Mouse (Mus musculus): ENCODE data around the gene Cbx2.

Gene Cbx2

DNA sequence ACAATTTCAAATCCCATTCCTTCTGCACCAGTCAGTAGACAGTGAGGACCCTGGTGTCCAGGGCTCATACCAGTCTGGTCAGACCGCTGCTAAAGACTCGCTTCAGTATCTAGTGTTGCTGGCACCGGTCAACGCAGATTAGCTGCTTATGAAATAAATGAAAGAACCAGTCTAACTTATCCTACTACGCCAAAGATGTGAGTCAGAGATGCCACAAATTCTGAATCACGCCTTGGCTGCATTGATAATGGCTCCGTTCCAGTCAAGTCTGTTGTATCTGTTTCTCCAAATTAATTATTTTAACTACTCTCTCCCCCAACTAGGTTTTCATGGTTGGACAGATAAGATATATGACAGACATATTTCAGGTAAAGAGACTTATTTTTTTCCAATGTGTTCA is 1.6 kb upstream of the Cbx2 start:
- DNase-seq, result no peak

DNA sequence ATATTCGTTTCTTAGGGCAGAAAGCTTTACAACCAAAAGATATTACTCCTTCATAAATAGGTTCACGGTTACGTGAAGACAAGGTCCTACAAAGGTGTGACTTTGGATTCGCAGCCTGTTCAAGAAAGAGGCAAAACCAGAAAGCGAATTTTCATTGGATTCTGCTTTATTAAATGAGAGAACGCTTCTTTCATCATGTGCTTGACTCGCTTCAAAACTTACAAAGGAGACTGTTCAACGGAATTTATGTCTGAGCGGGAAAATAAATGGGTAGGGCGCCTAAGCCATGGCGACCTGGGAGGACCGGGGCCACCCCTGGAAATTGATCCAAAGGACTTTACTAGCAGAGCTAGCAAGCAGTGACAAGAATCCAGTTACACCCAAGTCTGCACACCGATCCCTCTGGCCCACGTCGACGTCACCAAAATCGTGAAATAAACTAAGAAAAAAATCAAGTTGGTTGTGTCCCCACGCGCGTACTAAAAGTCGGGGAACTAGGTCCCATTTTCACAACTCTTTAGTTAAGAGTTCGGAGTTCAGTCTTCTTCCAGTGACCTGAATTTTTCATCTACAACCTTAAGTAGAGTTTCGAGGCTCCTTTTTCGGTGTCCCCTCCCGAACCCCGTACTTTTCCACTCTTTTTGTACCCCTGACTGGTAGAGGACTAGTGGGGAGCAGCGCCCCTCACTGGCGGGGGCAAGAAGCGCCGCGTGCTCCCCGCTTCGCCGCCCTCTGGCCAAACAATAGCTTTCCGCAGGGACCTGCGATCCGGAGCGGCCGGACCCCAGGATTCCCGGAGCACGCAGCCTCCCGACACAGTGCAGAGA is 481 bp upstream of the Cbx2 start:
- peak in 1 of 2 experiments; percentile 23 for DNase-seq

DNA sequence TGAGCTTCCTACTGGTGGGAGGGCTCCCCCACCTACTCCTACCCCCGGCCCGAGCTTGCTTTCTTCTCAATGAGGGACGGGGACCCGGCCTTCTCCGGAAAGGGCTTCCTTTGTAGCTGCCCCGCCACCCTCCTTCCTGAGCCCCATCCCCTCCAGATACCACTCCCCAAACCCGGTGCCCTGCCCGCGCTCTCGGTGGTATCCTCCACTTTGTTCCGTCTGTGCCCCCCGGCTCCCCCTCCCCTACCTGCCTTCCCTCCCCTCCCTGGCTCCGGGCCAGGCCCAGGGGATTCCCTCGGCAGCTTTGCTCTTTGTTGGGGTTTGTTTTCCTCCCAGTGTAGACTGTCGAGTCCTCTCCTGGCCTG is 836 bp downstream of the Cbx2 start:
- peak in 1 of 2 experiments; percentile 31 for DNase-seq

DNA sequence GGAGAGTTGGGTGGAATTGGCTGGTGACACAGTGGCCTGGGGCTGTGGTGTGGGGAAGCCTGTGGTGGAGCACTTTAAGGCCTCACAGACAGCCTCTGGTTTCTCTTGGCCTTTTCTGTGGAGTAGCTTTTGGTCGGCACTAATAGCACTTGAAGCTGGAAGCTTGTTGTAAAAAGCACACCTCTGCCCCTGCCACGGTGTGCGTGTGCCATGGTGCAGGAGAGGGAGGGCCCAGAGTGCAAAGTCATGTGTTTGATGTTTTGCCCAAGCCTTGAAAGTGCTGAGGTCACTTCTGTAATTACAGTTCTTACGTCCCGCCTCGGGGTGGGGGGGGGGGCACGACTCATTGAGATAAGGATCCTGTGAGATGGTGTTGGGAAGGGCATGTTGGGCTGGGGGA is 1.5 kb downstream of the Cbx2 start:
- peak; percentile 39 to 49 for DNase-seq

DNA sequence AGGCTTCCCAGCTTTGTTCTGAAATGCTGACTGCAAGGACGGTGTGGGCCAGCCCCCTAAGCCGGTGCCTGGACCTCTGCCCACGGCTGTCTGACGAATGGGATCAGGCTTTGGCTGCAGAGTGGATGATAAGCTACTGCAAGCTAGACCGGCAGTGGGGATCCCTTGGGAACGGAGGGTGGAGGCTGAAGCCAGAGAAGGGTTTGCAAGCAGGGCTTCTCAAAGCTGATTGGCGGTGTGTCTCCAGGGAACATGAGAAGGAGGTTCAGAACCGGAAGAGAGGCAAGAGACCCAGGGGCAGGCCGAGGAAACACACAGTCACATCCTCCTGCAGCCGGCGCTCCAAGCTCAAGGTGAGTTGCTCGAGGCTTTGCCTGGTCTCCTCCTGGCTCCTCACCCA is 3.4 kb downstream of the Cbx2 start:
- DNase-seq, result peak; percentile 42 to 45

DNA sequence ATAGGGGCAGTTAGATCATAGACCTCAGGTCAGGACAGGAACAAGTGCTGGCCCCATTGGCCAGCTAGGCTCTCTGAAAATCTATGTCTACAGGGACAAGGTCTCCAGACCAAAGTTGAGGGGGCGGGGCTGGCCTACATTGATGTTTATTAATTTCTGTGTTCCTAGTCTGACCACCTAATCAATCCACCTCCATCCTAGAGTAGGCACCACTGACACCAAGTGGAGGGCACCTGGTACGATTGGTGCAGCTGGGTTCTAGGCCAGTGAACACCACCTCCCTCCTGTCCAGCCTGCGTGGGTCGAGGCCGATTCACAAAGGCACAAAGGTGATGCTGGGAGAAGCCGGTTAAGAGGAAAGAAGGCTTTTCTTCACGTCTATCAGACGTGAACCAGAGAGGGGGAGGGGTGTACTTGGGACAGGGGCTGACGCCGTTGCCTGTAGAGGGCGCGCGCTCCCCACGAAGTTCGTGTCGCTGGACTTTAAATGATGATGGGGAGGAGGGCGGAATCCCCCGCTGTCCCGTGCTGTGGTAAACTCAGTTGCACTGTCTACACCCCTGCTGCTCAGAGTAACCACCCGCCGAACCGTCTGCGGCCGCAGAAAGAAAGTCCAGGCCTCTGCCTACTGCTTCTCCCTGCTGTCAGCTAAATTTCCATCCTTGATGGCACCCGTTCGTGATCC is 11.3 kb downstream of the Cbx2 start:
- peak; percentile 84 to 94 for DNase-seq

DNA sequence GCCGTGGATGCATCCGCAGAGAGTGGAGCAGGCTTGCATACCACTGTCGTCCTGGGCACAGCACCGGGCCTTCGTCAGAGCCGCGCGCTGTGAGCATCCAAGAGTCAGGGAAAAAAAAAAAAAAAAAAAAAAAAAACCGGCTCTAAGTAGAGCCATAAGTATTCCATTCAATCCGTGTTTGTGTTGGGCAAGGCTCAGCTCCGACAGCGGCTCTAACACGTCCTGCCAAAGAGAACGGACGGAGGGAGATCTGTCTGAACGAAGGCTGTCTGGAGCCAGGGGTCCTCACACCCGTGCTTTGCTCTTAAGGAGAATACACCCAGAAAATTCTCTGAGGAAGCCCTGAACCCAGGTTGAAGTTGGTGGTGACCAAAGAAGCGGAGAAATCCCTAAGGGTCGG is 11.9 kb downstream of the Cbx2 start:
- DNase-seq, result no peak

DNA sequence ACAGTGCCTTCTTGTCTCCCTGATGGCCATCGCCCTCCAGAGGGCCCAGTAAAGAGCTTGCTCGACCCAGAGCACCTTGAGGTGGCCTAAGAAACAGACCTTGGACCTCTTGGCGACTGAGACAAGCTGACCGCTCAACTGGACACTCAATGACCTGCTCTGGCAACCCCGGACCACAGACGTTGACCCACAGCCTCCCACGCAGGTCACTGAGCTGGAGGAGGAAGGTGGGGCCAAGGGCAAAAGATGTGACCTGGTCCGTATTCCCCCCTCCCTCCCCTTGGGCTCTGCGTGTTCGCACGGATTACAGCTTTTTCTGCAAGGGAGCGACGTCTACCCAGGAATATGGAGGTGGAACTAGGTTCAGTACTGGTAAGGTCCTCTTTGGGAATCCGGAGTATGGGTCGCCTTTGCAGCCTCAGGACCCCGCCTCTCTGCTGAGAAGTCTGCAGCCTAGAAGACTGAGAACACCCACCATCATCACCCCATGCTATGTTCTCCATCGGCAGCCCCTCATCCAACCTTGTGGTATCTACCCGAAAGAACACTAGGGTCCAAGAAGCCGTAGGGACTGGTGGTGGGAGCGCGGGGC is 12.4 kb downstream of the Cbx2 start:
- DNase-seq, result peak; percentile 56 to 68

DNA sequence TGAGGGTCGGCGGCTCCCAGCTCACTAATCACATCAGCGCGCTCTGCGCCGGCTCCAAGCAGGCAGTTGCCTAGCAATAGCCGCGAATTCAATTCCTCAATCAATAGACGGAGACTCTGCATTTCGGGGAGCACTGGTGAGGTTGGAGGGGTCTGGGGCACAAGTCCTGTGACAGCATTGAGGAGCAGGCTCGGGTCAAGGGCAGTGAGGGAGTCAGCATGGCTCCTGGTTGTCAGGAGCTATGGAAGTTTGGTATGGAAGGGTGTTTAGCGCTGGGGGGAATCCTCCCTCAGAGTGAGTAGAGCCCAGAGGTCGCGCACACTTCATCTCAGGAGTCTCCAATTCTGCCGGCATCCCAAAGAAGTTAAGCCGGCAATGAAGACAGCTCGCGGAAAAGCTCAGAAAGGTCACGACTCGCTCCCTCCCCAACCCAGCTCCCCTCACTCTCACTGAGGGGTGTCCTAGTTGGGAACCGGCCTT is 13.0 kb downstream of the Cbx2 start:
- no peak for DNase-seq

DNA sequence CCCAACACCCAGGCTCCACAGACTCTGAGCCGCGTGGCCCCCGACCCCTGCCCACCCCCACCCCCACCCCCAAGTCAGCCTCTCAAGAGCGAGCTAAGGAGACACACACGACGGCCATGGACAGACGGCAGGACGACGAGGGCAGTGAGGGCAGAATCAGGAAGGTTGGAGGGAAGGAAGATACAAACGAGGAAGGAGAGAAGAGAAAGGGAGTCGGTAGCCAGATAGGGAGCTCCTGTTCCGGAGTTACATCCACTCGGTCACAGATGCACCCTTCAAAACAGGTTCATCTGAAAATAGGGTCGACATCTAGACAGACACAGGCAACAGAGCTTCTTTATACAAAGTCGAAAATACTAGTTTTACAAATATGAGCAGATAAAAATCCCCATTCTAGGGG is 13.7 kb downstream of the Cbx2 start:
- no peak for DNase-seq

DNA sequence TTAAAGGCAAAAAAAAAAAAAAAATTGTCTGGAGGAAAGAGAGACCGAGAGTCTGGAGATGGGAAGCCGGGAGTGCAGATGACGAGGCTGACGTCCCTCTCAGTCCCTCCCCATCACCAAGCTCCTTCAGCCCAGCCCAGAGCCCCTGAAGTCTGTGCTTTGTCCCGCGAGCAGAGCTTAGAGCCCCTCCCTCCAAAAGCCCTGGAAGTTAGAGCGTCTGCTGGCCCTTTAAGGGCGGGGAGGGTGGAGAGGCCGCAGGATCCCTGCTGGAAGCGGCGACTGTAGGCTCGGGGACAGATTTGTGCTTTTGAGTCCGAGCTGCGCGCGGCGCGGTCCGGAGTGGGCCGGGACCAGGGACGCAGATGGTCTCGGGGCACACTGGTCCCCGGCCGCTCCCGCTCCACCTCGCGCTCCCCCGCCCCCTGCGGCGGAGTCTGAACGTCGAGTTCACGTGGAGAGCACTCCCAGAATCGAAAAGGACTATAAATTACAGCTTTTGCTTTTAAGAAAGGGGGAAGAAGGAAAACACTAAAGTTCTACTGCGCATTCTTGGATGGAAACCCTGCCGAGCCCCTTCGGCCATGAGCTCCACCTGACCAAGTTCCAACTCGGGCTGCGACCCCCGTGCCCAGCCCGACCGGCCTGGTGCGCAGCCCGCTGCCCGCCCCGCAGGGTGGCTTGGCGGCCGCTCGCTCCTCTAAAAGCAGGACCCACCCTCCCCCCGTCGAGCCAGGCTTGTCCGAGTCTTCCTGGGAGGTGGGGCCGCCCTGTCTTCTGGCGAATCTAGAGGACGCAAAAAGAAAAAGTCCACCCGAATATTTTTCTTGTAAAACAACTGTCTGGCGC is 14.4 kb downstream of the Cbx2 start:
- DNase-seq, result peak in 1 of 2 experiments; percentile 49

DNA sequence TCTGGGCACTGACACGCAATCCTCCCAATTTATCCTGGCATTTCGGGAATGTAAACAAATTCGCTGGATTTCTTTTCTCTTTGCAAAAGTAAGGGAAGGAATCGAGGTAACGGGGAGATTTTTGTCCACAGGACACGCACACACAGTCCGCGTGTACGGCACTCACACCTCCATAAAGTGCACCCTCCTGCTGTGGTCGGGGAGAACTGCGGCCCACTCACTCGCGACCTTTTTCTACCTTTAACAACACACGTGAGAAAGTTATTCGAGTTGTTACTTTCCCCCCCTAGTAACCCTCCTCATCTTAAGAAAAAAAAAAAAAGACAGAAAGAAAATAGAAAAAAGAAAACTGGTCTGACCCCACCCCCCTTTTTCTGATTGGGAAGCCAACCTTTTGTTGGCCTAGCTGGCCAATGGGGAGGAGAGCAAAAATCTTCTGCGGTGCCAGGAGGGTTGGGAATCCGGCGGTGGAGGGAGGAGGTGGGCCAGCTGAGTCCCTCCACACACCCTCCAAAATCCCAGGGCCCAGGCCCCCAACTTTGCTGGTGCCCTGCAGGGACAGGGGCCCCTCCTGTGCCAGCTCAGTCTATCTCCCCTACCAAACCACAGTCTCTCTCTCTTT is 15.1 kb downstream of the Cbx2 start:
- no peak for DNase-seq

DNA sequence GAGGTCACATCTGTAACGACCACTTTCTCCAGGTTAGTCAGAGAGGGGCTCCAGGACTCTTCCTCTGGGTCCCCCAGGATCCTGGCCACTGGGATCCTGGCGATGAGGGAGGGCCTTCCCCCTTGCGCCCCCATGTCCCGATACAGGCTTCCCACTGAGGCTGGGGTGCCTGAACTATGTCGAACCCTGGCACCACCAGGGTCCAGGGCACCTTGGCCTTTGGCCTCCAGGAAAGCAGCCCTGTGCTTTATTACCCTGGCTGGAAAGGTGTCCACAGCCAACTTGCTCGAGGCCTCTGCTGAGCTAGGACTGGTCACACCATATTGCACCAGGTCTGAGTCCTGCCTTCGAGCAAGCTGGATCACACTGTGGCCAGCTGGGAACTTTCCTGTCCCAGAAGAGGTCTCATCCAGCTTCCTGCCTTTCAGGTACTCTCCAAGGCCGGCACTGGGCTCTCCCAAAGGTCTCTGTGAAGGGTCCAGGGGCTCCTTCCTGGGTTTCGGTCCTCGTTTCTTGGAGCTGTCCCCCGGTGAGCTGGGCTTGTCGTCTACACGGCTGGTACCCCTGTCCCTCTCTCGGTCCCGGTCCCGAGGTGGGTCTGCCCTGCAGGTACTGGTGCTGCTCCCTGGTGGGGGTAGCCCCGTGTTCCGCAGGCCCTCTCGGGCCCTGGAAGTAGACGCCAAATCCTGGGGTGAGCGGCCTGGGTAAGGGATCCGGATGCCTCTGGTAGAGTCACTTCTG is 16.2 kb downstream of the Cbx2 start:
- no peak for DNase-seq

DNA sequence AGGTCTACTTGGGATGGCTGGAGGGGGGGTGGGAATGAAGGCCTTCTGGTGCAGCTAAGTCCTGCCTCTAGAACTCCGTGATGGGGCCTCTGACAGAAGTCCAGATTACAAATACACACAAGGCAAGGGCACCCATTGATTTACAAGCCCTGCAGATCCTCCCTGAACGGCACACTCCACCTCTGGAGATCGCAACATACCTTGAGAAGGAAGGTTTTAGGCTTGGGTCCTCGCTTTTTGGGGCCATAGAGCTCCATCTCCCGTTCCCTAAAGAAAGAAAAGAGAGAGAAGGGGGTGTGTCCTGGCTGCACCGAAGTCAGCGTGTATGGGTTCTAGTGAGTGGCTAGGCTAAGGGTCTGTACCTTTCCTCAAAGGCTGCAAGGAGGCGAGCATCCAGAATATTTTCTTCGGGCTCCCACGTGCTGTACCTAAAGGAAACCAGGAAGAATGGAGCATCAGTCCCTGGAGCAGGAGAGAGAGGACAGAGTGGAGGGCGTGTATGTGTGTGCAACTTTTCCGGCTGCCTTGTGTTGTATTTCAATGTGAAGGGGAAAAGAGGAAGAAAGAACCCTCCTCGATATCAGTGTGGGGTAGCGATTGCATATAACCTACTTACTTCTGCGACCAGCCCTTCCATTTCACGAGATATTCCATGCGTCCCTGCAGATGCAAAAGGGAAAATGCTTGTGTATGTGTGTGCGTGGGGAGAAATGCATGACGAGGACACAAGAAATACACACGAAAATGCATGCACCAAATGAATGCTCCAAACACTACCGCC is 17.2 kb downstream of the Cbx2 start:
- no peak for DNase-seq

DNA sequence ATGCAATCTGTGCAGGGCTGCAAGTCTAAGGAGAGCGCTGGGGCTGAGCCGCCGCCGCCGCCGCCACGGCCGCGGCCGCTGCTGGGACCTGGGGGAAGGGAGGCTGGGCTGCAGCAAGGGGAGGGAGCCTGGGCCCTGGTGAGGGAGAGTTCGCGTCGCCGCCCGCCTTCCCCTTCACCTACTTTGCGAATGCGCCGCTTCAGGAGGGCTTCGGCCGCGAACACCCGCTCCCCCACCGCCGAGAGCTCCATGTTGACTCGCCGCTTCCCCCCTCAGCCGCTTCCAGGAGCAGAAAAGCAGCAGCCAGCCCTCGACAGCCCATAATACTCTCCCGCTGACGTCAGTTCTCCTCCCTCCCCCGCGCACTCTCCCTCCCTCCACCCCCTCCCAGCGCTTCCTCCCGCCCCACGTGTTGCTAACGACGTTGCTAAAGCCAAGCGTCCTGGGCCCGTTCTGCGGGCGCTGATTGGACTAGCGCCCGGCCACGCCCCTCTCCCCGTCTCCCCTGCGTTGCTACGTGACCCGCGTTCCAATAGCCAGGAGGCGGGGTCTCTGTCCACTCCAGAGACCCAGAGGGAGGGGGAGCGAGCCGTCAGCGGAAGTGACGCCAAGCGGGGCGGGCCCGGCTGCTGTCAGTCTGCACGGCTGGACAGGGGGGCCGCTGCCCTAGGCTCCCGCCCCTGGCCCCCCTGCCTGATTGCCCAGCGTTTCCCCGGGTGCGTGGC is 18.0 kb downstream of the Cbx2 start, which contains the start of gene Cbx8:
Gene Cbx8 (minus strand): TSS at position 370 of the 725 bp plus-strand sequence.
- peak; percentile 100 for DNase-seq

DNA sequence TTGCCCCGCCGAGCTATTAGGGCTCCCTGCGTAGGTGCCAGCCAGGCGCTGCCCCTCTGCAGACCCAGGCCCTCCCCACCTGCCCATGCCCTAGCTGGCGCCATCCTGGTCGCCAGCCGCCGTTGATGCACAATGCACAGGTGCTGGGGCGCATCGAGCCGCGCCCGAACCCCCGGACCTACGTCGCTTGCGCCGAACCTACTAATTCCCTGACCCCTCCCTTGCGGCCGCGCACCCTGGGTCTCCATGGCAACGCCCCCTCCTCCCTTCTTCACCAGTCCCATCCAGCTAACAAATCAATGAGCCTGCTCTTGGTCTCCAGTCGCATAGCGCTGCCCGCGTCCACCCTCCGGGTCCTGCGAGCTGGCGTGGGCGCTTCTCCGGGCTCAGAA is 18.6 kb downstream of the Cbx2 start:
- no peak for DNase-seq

DNA sequence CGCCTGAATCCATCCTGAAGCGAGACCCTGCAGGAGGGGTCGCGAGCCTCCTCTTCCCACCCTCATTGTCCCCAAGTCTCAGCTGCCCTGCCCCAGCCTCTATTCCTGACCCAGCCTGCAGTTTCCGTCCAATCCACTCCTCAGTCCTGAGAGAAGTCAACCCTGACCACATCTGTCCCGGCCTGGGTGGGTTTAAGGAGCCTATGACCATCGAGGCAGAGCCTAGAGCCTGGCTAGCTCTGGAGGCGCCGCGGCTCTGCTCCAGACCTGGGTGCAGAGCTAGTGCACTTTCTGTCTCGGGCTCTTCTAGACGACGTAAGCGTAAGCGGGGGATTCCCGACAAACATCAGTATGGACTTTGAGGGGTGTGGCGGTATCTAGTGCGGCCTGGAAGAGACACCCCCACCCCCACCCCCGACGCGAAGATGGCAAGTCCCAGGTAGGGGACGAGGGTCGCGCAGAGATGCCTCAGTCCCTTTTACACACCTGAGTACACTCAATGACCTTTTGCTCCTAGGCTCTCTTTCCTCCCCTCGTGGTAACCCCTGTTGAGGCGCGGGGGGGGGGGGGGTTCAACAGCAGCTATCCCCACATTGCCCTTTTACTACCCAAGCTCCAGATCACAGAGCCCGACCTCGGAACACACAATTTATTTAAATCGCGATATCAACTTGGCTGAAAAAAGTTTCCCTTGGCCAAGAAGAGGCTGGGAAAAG is 19.1 kb downstream of the Cbx2 start:
- DNase-seq, result peak in 1 of 2 experiments; percentile 16

DNA sequence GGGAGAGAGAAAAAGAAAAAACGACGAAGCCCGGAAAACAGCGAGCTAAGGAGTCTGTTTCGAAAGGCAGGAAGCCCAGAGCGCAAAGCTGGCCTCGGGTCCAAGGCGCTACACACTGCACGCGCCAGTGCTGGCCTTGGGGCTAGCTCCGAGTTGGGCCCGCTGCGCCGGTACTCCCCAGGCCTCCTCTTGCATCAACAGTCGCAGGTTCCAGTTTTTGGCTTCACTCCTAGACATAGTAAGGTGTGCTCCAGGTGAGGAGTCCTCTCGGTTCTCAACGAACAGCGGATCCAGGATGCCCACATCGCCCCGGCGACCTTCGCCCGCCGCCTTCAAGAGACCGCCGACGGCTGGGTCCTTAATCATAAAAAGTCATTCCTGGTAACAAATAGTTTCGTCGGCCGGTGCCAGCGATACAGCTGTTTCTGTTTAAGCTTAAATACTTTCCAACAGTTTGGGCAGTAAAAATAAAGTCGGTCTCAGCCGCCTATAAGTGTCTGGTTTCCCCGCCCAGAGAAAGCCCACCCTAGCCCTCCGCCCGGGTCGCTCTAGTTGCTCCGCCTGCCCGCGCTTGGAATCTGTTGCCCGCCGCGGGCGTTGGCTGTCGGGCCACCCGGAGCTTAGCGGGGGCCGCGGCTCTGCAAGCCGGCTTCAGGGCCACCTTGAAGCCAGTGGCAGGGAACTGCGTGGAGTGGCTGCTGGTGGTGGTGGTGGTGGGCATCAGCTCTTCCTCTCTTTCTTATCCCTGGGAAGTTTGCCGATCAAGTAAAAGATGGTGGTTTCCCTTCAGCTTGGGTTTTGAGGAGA is 19.9 kb downstream of the Cbx2 start:
- peak in 1 of 2 experiments; percentile 45 for DNase-seq

DNA sequence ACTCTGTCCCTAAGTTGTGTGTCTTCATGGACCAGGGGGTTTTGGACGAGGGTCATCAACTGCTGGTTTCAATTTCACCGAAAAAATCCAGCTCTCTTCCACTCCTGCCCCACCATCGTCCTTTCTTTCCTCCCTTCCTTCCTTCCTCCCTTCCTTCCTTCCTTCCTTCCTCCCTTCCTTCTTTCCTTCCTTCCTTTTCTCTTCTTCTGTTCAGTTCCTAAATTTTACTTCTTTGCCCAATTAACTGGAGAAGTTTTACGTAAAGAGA is 20.4 kb downstream of the Cbx2 start:
- no peak for DNase-seq

Data from kidney, postnatal 36 days (tissue).